ENCODE assay signal across 9 mouse cellular contexts in genomic region chr4:82533231-82533630, GRCm38 (mm10).
DNase-seq lines count a peak whose midpoint lies in the region; ATAC-seq and TF ChIP-seq lines count a peak whose summit lies in the region.
"Had no signal": no experiment of that assay in that cellular context is flagged by ENCODE, and none has a peak within 500 bp of the region (broad histone marks: within the 10 kb centered on the region; RNA-seq: fewer than 3 reads in every experiment).

No protein-coding gene starts in this region.

- H3K4me2 ChIP-seq in forebrain, embryonic 13.5 days, result peak overlapping the region; percentile 47
- H3K4me2 ChIP-seq in hindbrain, postnatal 0 days (ENCODE audit: low read depth, low read length), result peak overlapping the region; percentile 42

- H3K4me3 ChIP-seq in gastrocnemius, adult 2 months, result peak overlapping the region; percentile 27; the same call in 1 of the 2 replicates
- no peak overlapping the region; the same call in 1 of the 2 replicates for H3K4me3 ChIP-seq in forebrain, embryonic 13.5 days
- no peak overlapping the region for H3K4me3 ChIP-seq in hindbrain, postnatal 0 days (ENCODE audit: low read length)
- H3K4me3 ChIP-seq: megakaryocyte, embryonic 14.5 days had no signal

- WGBS in forebrain, embryonic 13.5 days, result 19% methylated on average over 3 of the region's 3 CpGs
- WGBS in hindbrain, postnatal 0 days, result 0% methylated on average over 3 of the region's 3 CpGs

- ATAC-seq in forebrain, embryonic 13.5 days, result peak; percentile 73
- ATAC-seq in hindbrain, postnatal 0 days, result peak; percentile 81

- H3K36me3 ChIP-seq in forebrain, embryonic 13.5 days (ENCODE audit: poor library complexity, severe bottlenecking), result no peaks in the 10 kb centered on the region
- H3K36me3 ChIP-seq in hindbrain, postnatal 0 days (ENCODE audit: insufficient read depth, low read length), result no peaks in the 10 kb centered on the region

- H3K9ac ChIP-seq in forebrain, embryonic 13.5 days, result peak overlapping the region; percentile 63
- no peak overlapping the region; the same call in 1 of the 2 replicates for H3K9ac ChIP-seq in hindbrain, postnatal 0 days (replicated peaks; ENCODE audit: low read length)

- DNase-seq in gastrocnemius, adult 2 months, result peak; percentile 37
- DNase-seq in gastrocnemius, adult 18-20 months (ENCODE audit: low spot score), result no peak
- peak; percentile 39 for DNase-seq in adipocyte (ENCODE audit: low spot score)
- peak; percentile 88 for DNase-seq in hindbrain, postnatal 0 days (ENCODE audit: low spot score)
- DNase-seq in frontal cortex, postnatal 10 days (ENCODE audit: low spot score in 2 of 2), result no peak
- DNase-seq in natural killer cell, adult 2 months (ENCODE audit: low spot score in 2 of 2), result no peak
- no peak for DNase-seq in gastrocnemius, adult 8-10 months (ENCODE audit: low spot score in 2 of 2)

- peak overlapping the region; percentile 60; the same call in 1 of the 2 replicates for H3K27ac ChIP-seq in gastrocnemius, adult 2 months
- peak overlapping the region; percentile 98 for H3K27ac ChIP-seq in forebrain, embryonic 13.5 days
- H3K27ac ChIP-seq in hindbrain, postnatal 0 days, result peak overlapping the region; percentile 89

- peaks cover 27% of the 10 kb centered on the region for H3K27me3 ChIP-seq in forebrain, embryonic 13.5 days
- H3K27me3 ChIP-seq in hindbrain, postnatal 0 days (ENCODE audit: insufficient read depth, low read length), result no peaks in the 10 kb centered on the region

- H3K9me3 ChIP-seq in forebrain, embryonic 13.5 days (replicated peaks), result no peaks in the 10 kb centered on the region
- no peaks in the 10 kb centered on the region for H3K9me3 ChIP-seq in hindbrain, postnatal 0 days (ENCODE audit: low read length)

- intact Hi-C loops in gastrocnemius, adult 2 months (cut with DNase I), result no loop called here

- peaks cover 90% of the 10 kb centered on the region for H3K4me1 ChIP-seq in forebrain, embryonic 13.5 days
- peaks cover 16% of the 10 kb centered on the region; the same call in 1 of the 2 replicates for H3K4me1 ChIP-seq in hindbrain, postnatal 0 days (ENCODE audit: insufficient read depth, low read length)

- TF ChIP-seq CTCF in gastrocnemius, adult 2 months (IDR thresholded peaks at IDR 0.05), result no peak
- TF ChIP-seq CTCF in hindbrain, postnatal 0 days (IDR thresholded peaks at IDR 0.05; ENCODE audit: low read depth), result no peak

Comparison
In these comparisons a context has a peak if more than half of its experiments do, and no peak if none do; other contexts are left out.
1. DNase-seq: peak in gastrocnemius, adult 2 months (single experiment), adipocyte (single experiment) and hindbrain, postnatal 0 days (single experiment); none in gastrocnemius, adult 18-20 months (single experiment), frontal cortex, postnatal 10 days (0 of 2), natural killer cell, adult 2 months (0 of 2) and gastrocnemius, adult 8-10 months (0 of 2).
2. Peak in every context shown above with its lines, with median percentiles within 50 percentile points of each other: H3K27ac ChIP-seq.